Mouse (Mus musculus): ENCODE measurements around the gene Sytl2. TPM values are rescaled to one million over a fixed set of nuclear protein-coding genes. Genes with fewer than 3 reads are reported as not detected.
A peak's percentile ranks its signal among the peaks of the same experiment; 100 is the strongest.

The Sytl2 gene
- 0.42 and 0.66 TPM in 2 replicates for polyA plus RNA-seq (2015; fragmentation: Nextera tagmentation; extraction: Ambion mirVana)

GRCm38 (mm10) chr7:90301942-90302646 lies at the start of gene Sytl2:
TSS of gene Sytl2 (plus strand) at chr7:90302252.
- Histone ChIP-seq H3K36me3 (replicated peaks; ENCODE audit: insufficient read depth, low read length) (no peaks in the 10 kb centered on the region), H3K27ac (ENCODE audit: low read depth) (no peak within 1 kb of the TSS), H3K4me3 (ENCODE audit: low read depth, low read length) (peak within 1 kb of the TSS; percentile 52), H3K4me2 (ENCODE audit: low read depth, low read length) (peak within 1 kb of the TSS; percentile 84), H3K9ac (replicated peaks) (peak within 1 kb of the TSS; percentile 51), H3K9me3 (ENCODE audit: low read length) (no peaks in the 10 kb centered on the region), H3K4me1 (ENCODE audit: insufficient read depth) (0 out of 2 replicates have a peak, but pooled peaks cover 2% of the 10 kb centered on the region), H3K27me3 (ENCODE audit: insufficient read depth, low read length) (peaks cover 30% of the 10 kb centered on the region)
- ATAC-seq (peak; percentile 56), DNase-seq (peak; percentile 59)
- TF ChIP-seq CTCF (IDR thresholded peaks at IDR 0.05; ENCODE audit: low read depth) (0 out of 2 replicates have a peak, but pooled peaks have one; percentile 3), EP300 (IDR thresholded peaks at IDR 0.05; ENCODE audit: low read depth) (no peak)
- 2% methylated on average over 43 of the region's 43 CpGs for WGBS (ENCODE audit: insufficient replicate concordance)

DNA sequence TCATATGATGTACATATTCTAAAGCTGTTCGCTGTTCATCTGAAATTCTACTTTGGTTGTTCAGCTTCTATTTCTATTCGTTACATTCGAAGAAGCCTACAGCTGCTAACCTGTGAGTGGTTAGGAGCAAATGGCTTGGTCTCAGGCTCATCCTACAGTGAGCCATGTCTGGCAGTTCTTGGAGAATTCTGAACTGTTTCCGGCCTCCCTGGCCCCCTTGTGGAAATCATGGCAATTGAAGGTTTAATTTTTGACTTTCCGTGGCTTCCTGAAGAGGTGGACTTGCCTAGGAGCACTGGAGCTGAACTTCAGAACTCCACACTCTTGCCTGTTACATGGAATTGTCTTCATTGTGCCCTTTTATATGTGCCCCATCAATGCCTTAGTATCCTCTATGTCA lies 49.1 kb upstream of the Sytl2 start:
- no peaks in the 10 kb centered on the region for H3K9me3 ChIP-seq (ENCODE audit: low read length)
- H3K4me1 ChIP-seq (ENCODE audit: insufficient read depth): no peaks in the 10 kb centered on the region
- DNase-seq (no peak), ATAC-seq (no peak)
- H3K9ac ChIP-seq (replicated peaks): no peak overlapping the region
- TF ChIP-seq CTCF (IDR thresholded peaks at IDR 0.05; ENCODE audit: low read depth): peak; percentile 43; the same call in 1 of the 2 replicates
- no peak for TF ChIP-seq EP300 (IDR thresholded peaks at IDR 0.05; ENCODE audit: low read depth)
- H3K4me2 ChIP-seq (ENCODE audit: low read depth, low read length): no peak overlapping the region
- 69% methylated on average over 5 of the region's 5 CpGs for WGBS (ENCODE audit: insufficient replicate concordance)
- H3K27ac ChIP-seq (ENCODE audit: low read depth): no peak overlapping the region
- H3K4me3 ChIP-seq (ENCODE audit: low read depth, low read length): no peak overlapping the region
- no peaks in the 10 kb centered on the region for H3K36me3 ChIP-seq (replicated peaks; ENCODE audit: insufficient read depth, low read length)
- H3K27me3 ChIP-seq (ENCODE audit: insufficient read depth, low read length): no peaks in the 10 kb centered on the region

DNA sequence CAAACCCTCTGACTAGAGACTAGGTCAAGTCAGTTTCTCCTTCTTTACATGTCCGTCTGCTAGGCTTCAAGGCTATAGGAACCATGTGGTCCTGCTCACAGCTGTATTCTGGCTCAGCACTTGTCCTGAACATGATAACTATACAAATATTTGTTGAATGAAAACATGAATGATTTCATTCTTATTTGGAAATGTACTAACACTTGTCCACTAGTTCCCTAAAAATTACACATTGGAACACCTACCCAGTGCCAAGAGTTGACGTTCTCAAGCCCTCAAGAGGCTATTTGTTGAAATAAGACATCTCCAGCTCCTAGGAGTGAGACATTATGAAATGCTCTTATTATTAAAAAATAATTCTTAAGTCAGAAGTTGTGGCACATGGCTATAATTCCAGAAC lies 43.4 kb upstream of the Sytl2 start:
- no peak overlapping the region for H3K4me2 ChIP-seq (ENCODE audit: low read depth, low read length)
- 83% methylated on average over 2 of the region's 2 CpGs for WGBS (ENCODE audit: insufficient replicate concordance)
- no peak overlapping the region for H3K27ac ChIP-seq (ENCODE audit: low read depth)
- ATAC-seq (no peak), DNase-seq (no peak)
- TF ChIP-seq EP300 (IDR thresholded peaks at IDR 0.05; ENCODE audit: low read depth): no peak
- TF ChIP-seq CTCF (IDR thresholded peaks at IDR 0.05; ENCODE audit: low read depth): no peak
- H3K4me3 ChIP-seq (ENCODE audit: low read depth, low read length): no peak overlapping the region
- H3K27me3 ChIP-seq (ENCODE audit: insufficient read depth, low read length): no peaks in the 10 kb centered on the region
- H3K9me3 ChIP-seq (ENCODE audit: low read length): no peaks in the 10 kb centered on the region
- no peaks in the 10 kb centered on the region for H3K36me3 ChIP-seq (replicated peaks; ENCODE audit: insufficient read depth, low read length)
- H3K9ac ChIP-seq (replicated peaks): no peak overlapping the region
- H3K4me1 ChIP-seq (ENCODE audit: insufficient read depth): no peaks in the 10 kb centered on the region

GRCm38 (mm10) chr7:90259899-90260298 lies 42.2 kb upstream of the Sytl2 start:
- Histone ChIP-seq H3K27ac (ENCODE audit: low read depth) (no peak overlapping the region), H3K4me3 (ENCODE audit: low read depth, low read length) (no peak overlapping the region), H3K9ac (replicated peaks) (no peak overlapping the region), H3K9me3 (ENCODE audit: low read length) (no peaks in the 10 kb centered on the region), H3K4me2 (ENCODE audit: low read depth, low read length) (no peak overlapping the region), H3K36me3 (replicated peaks; ENCODE audit: insufficient read depth, low read length) (no peaks in the 10 kb centered on the region), H3K4me1 (ENCODE audit: insufficient read depth) (no peaks in the 10 kb centered on the region), H3K27me3 (ENCODE audit: insufficient read depth, low read length) (no peaks in the 10 kb centered on the region)
- TF ChIP-seq CTCF (IDR thresholded peaks at IDR 0.05; ENCODE audit: low read depth) (no peak), EP300 (IDR thresholded peaks at IDR 0.05; ENCODE audit: low read depth) (0 out of 2 replicates have a peak, but pooled peaks have one; percentile 13)
- 44% methylated on average over 2 of the region's 2 CpGs for WGBS (ENCODE audit: insufficient replicate concordance)
- no peak for ATAC-seq
- no peak for DNase-seq

GRCm38 (mm10) chr7:90261902-90262599 lies 40.0 kb upstream of the Sytl2 start:
- no peak overlapping the region for H3K4me2 ChIP-seq (ENCODE audit: low read depth, low read length)
- 44% methylated on average over 7 of the region's 7 CpGs for WGBS (ENCODE audit: insufficient replicate concordance)
- ATAC-seq: no peak
- H3K27ac ChIP-seq (ENCODE audit: low read depth): no peak overlapping the region
- H3K4me3 ChIP-seq (ENCODE audit: low read depth, low read length): no peak overlapping the region
- H3K9me3 ChIP-seq (ENCODE audit: low read length): no peaks in the 10 kb centered on the region
- H3K27me3 ChIP-seq (ENCODE audit: insufficient read depth, low read length): no peaks in the 10 kb centered on the region
- no peaks in the 10 kb centered on the region for H3K4me1 ChIP-seq (ENCODE audit: insufficient read depth)
- TF ChIP-seq EP300 (IDR thresholded peaks at IDR 0.05; ENCODE audit: low read depth): no peak
- no peak for TF ChIP-seq CTCF (IDR thresholded peaks at IDR 0.05; ENCODE audit: low read depth)
- H3K36me3 ChIP-seq (replicated peaks; ENCODE audit: insufficient read depth, low read length): no peaks in the 10 kb centered on the region
- no peak overlapping the region for H3K9ac ChIP-seq (replicated peaks)
- DNase-seq: no peak

- no peak within 1 kb of the TSS for H3K4me3 ChIP-seq (ENCODE audit: low read depth, low read length)
- TF ChIP-seq CTCF (IDR thresholded peaks at IDR 0.05; ENCODE audit: low read depth) (peak; percentile 98), EP300 (IDR thresholded peaks at IDR 0.05; ENCODE audit: low read depth) (no peak)
- peak within 1 kb of the TSS; percentile 51 for H3K4me2 ChIP-seq (ENCODE audit: low read depth, low read length)
- DNase-seq: peak; percentile 78
- H3K36me3 ChIP-seq (replicated peaks; ENCODE audit: insufficient read depth, low read length): no peaks in the 10 kb centered on the region
- H3K27ac ChIP-seq (ENCODE audit: low read depth): no peak within 1 kb of the TSS
- H3K9ac ChIP-seq (replicated peaks): no peak within 1 kb of the TSS; the same call in 1 of the 2 replicates
- no peaks in the 10 kb centered on the region for H3K9me3 ChIP-seq (ENCODE audit: low read length)
- peak; percentile 79 for ATAC-seq
- H3K4me1 ChIP-seq (ENCODE audit: insufficient read depth): no peaks in the 10 kb centered on the region
- WGBS (ENCODE audit: insufficient replicate concordance): 7% methylated on average over 28 of the region's 28 CpGs
- no peaks in the 10 kb centered on the region for H3K27me3 ChIP-seq (ENCODE audit: insufficient read depth, low read length)
Measured at GRCm38 (mm10) chr7:90265289-90265970, 36.6 kb upstream of the Sytl2 start, which contains the start of gene Ccdc83. TSS of gene Ccdc83 (minus strand) at chr7:90265777.
